Mouse (Mus musculus) heart, postnatal 0 days (tissue): Measurements from ENCODE around the gene Trank1. TPM values are rescaled to one million over a fixed set of nuclear protein-coding genes. Genes with fewer than 3 reads are reported as not detected.

Experiments
- ATAC-seq: fragments of 200-750 bp; cut with Nextera tagmentation; 2 replicates; pipeline ENCODE4 v1.8.0; 2017; ENCODE audit warnings: low read depth, moderate number of reproducible peaks, moderate library complexity; ENCODE audit not compliant: insufficient read depth
- DNase-seq: peaks from one replicate; pipeline ENCODE4 v3.0.0-alpha.2; 2016; ENCODE audit warnings: low spot score
- H3K27ac ChIP-seq: fragments of 300-500 bp; sonication (generic); 2 replicates; pipeline ENCODE4 v1.5.1; 2014; ENCODE audit warnings: low read depth, mild to moderate bottlenecking
- H3K27me3 ChIP-seq: fragments of 300-500 bp; sonication (generic); 2 replicates; pipeline ENCODE4 v1.6.1; 2014; ENCODE audit warnings: low read length, mixed read lengths; ENCODE audit not compliant: control insufficient read depth, insufficient read depth
- H3K36me3 ChIP-seq: fragments of 300-500 bp; sonication (generic); replicated peaks from 2 replicates; pipeline ENCODE4 v1.6.1; 2014; ENCODE audit warnings: low read length, mixed read lengths; ENCODE audit not compliant: control insufficient read depth, insufficient read depth
- H3K4me1 ChIP-seq: fragments of 300-500 bp; sonication (generic); 2 replicates; pipeline ENCODE4 v1.6.1; 2014; ENCODE audit warnings: antibody characterized with exemption; ENCODE audit not compliant: control insufficient read depth, insufficient read depth
- H3K4me2 ChIP-seq: fragments of 300-500 bp; sonication (generic); 2 replicates; pipeline ENCODE4 v1.6.1; 2014; ENCODE audit warnings: low read depth, mild to moderate bottlenecking, low read length, moderate library complexity
- H3K4me3 ChIP-seq: fragments of 300-500 bp; sonication (generic); 2 replicates; pipeline ENCODE4 v1.5.1; 2014; ENCODE audit warnings: low read depth, low read length
- H3K9ac ChIP-seq: fragments of 300-500 bp; sonication (generic); replicated peaks from 2 replicates; pipeline ENCODE4 v1.6.1; 2014; ENCODE audit warnings: low read depth, low read length, mixed read lengths
- H3K9me3 ChIP-seq: fragments of 300-500 bp; sonication (generic); replicated peaks from 2 replicates; pipeline ENCODE4 v1.6.1; 2016; ENCODE audit warnings: low read length; ENCODE audit not compliant: control insufficient read depth
- CTCF ChIP-seq: IDR thresholded peaks from 2 replicates; pipeline ENCODE4 v1.5.1; 2016; ENCODE audit warnings: antibody characterized with exemption, control low read depth, low read depth
- EP300 ChIP-seq: IDR thresholded peaks from 2 replicates; pipeline ENCODE4 v1.6.1; 2016; ENCODE audit warnings: antibody characterized with exemption, low read depth
- WGBS: fragments of 180-500 bp; shearing (Covaris S2); extraction: QIAGEN DNeasy Blood & Tissue Kit; methylation state at CpG from one replicate; pipeline ENCODE4 v1.1.7; 2014; 5-methylcytosine and 5-hydroxymethylcytosine counted together
- polyA plus RNA-seq: library from polyadenylated mRNA; unstranded; fragments of >200 nt; fragmentation: Nextera tagmentation; extraction: Ambion mirVana; gene quantifications from 2 replicates; pipeline ENCODE4 v1.2.1, GENCODE M21; 2015
- total RNA-seq: library from RNA; depleted of rRNA; stranded (reverse); fragments of >200 nt; gene quantifications from 2 replicates; pipeline ENCODE4 v1.2.3, GENCODE M21; 2014; ENCODE audit warnings: low replicate concordance; rRNA removed

The Trank1 gene
- total and polyA plus RNA-seq, 2 experiments from 2014 or later: 0.04 TPM; not detected in 1

DNA sequence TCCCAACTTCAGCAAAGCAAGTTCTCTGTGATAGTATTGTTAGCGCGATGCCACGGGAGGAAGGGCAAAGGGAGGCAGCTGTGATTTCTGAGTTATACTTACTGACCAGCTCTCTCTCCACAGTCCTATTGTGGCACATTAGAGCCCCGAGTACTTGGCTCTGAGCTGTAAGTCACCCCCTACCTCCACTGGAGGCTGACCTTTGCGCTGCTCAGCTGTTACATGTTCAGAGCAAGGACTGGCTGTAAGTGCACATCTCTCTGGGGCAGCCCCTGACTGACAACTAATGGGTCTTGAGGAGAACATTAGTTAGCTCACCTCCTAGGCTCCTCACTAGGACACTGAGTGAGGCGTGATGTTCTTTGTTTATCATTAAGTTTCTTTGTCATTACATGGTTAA is 128.9 kb downstream of the Trank1 start:
- H3K9ac ChIP-seq: no peak overlapping the region
- no peak overlapping the region for H3K4me2 ChIP-seq
- no peak overlapping the region for H3K4me3 ChIP-seq
- H3K4me1 ChIP-seq: 0 out of 2 replicates have a peak, but pooled peaks cover 5% of the 10 kb centered on the region
- ATAC-seq (no peak), DNase-seq (no peak)
- peaks cover 9% of the 10 kb centered on the region for H3K27me3 ChIP-seq
- TF ChIP-seq CTCF: no peak
- no peak for TF ChIP-seq EP300
- no peak overlapping the region for H3K27ac ChIP-seq
- no peaks in the 10 kb centered on the region for H3K9me3 ChIP-seq
- 74% methylated on average over 6 of the region's 6 CpGs for WGBS
- H3K36me3 ChIP-seq: no peaks in the 10 kb centered on the region

DNA sequence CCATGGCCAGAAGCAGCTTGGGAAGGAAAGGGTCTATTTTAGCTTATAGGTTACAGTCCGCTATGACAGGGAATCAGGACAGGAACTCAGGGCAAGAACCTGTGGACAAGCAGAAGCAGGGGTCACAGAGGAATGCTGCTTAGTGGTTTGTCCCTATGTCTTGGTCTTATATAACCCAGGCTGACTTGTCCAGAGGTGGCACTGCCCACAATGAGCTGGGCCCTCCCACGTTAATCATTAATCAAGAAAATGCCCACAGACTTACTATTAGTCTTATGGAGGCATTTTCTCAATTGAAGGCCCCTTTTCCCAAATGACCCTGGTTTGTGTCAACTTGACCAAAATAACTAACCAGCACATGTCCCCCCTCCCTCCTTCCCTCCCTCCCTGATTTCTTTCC is 129.6 kb downstream of the Trank1 start:
- H3K4me2 ChIP-seq: no peak overlapping the region
- no peak for TF ChIP-seq CTCF
- TF ChIP-seq EP300: no peak
- H3K4me1 ChIP-seq: 0 out of 2 replicates have a peak, but pooled peaks cover 5% of the 10 kb centered on the region
- no peak overlapping the region for H3K27ac ChIP-seq
- 89% methylated on average over 2 of the region's 2 CpGs for WGBS
- H3K36me3 ChIP-seq: no peaks in the 10 kb centered on the region
- DNase-seq (no peak), ATAC-seq (no peak)
- H3K9me3 ChIP-seq: no peaks in the 10 kb centered on the region
- H3K27me3 ChIP-seq: peaks cover 9% of the 10 kb centered on the region
- H3K9ac ChIP-seq: no peak overlapping the region
- H3K4me3 ChIP-seq: no peak overlapping the region

Other genes starting within 250 kb of the Trank1 start
- 82.4 and 86.6 TPM in 2 replicates for gene Lrrfip2, start 194.1 kb upstream of the Trank1 start, total RNA-seq
- 62.6 and 73.9 TPM in 2 replicates for gene Lrrfip2, start 194.1 kb upstream of the Trank1 start, polyA plus RNA-seq
- 12.8 and 18.4 TPM in 2 replicates for gene Mlh1, start 39.9 kb upstream of the Trank1 start, total RNA-seq
- gene Mlh1, start 39.9 kb upstream of the Trank1 start, polyA plus RNA-seq: 19.7 and 20.0 TPM in 2 replicates
- 28.2 and 33.0 TPM in 2 replicates for gene Epm2aip1, start 39.8 kb upstream of the Trank1 start, total RNA-seq
- 13.5 and 15.6 TPM in 2 replicates for gene Epm2aip1, start 39.8 kb upstream of the Trank1 start, polyA plus RNA-seq
- not detected in 2 replicates for gene Dclk3, start 127.3 kb downstream of the Trank1 start, total RNA-seq
- gene Dclk3, start 127.3 kb downstream of the Trank1 start, polyA plus RNA-seq: 0.11 and 0.15 TPM in 2 replicates